In the genomic region with DNA sequence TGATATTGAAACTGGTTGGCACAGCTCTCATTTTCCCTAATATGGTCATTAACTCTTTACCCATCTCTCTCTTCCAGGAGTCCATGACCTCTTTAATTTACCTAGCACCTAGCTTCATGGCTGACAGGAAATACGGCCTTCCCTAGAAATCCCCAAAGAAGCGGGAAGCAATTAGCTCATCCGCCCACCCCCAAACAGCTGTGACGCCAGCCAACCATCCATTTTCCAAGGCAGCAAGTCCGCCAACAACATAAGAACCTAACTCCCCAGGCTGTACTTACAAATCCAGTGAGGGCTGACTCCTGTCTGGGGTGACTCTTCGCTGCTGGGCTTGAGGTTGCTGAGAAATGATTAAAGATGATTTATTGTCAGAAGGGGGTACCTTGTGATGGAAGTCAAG, we compare ENCODE assay signal across 26 mouse cellular contexts. TPM values are rescaled to one million over a fixed set of nuclear protein-coding genes. Genes with fewer than 3 reads are reported as not detected.
DNase-seq lines count a peak whose midpoint lies in the region; ATAC-seq and TF ChIP-seq lines count a peak whose summit lies in the region.
"Had no signal": no experiment of that assay in that cellular context is flagged by ENCODE, and none has a peak within 500 bp of the region (broad histone marks: within the 10 kb centered on the region; RNA-seq: fewer than 3 reads in every experiment).

No protein-coding gene starts in this region.

- H3K4me3 ChIP-seq in liver, embryonic 12.5 days = no peak overlapping the region
- H3K4me3 ChIP-seq in liver, embryonic 11.5 days (ENCODE audit: low read depth, low read length) = no peak overlapping the region
- no peak overlapping the region for H3K4me3 ChIP-seq in cortical plate, adult 2 months (ENCODE audit: insufficient read depth, low read length)
- H3K4me3 ChIP-seq in neural tube, embryonic 13.5 days = no peak overlapping the region
- no peak overlapping the region for H3K4me3 ChIP-seq in midbrain, embryonic 11.5 days (ENCODE audit: low read depth, low read length)
- H3K4me3 ChIP-seq: embryonic facial prominence, embryonic 13.5 days; erythroblast, embryonic 14.5 days; forebrain, embryonic 12.5 days; heart, embryonic 12.5 days; hindbrain, embryonic 12.5 days; midbrain, embryonic 12.5 days had no signal

- DNase-seq in layer of hippocampus, adult 18-20 months (ENCODE audit: low spot score in 2 of 2) = peak; percentile 39 to 54
- no peak for DNase-seq in layer of hippocampus, postnatal 25 days (ENCODE audit: extremely low spot score in 1 of 2, low spot score in 1 of 2)
- no peak for DNase-seq in liver, embryonic 11.5 days (ENCODE audit: low spot score)
- DNase-seq in spleen, postnatal 4 days (ENCODE audit: low spot score in 2 of 2) = no peak
- DNase-seq in midbrain, embryonic 11.5 days (ENCODE audit: low spot score, missing footprints) = no peak
- DNase-seq: adrenal gland, postnatal 36 days; cerebellum, adult 18-20 months; cerebellum, postnatal 14 days; embryo, embryonic 11 days; heart, adult 18-20 months; heart, postnatal 14 days; kidney, adult 18-20 months; left cerebral cortex, postnatal 4 days; lung, postnatal 10 days had no signal

- H3K36me3 ChIP-seq in liver, embryonic 12.5 days = peaks cover 16% of the 10 kb centered on the region
- no peaks in the 10 kb centered on the region for H3K36me3 ChIP-seq in liver, embryonic 11.5 days (ENCODE audit: control insufficient read depth, insufficient read depth, low read length)
- H3K36me3 ChIP-seq in neural tube, embryonic 13.5 days = peaks cover 37% of the 10 kb centered on the region
- H3K36me3 ChIP-seq in midbrain, embryonic 11.5 days (ENCODE audit: control insufficient read depth, insufficient read depth, low read length) = no peaks in the 10 kb centered on the region
- H3K36me3 ChIP-seq: embryonic facial prominence, embryonic 13.5 days; hindbrain, embryonic 12.5 days; midbrain, embryonic 12.5 days had no signal

- H3K4me1 ChIP-seq in liver, embryonic 12.5 days = peaks cover 69% of the 10 kb centered on the region
- peaks cover 32% of the 10 kb centered on the region for H3K4me1 ChIP-seq in liver, embryonic 11.5 days (replicated peaks; ENCODE audit: control insufficient read depth, insufficient read depth, low read length)
- H3K4me1 ChIP-seq in cortical plate, adult 2 months (ENCODE audit: control insufficient read depth, insufficient read depth, low read length) = peaks cover 12% of the 10 kb centered on the region; the same call in 1 of the 2 replicates
- peaks cover 21% of the 10 kb centered on the region for H3K4me1 ChIP-seq in neural tube, embryonic 13.5 days (replicated peaks)
- no peaks in the 10 kb centered on the region for H3K4me1 ChIP-seq in midbrain, embryonic 11.5 days (ENCODE audit: control insufficient read depth, insufficient read depth, low read length)
- H3K4me1 ChIP-seq: forebrain, embryonic 12.5 days; midbrain, embryonic 12.5 days had no signal

- TF ChIP-seq POLR2A in cortical plate, adult 2 months (IDR thresholded peaks at IDR 0.05; ENCODE audit: extremely low read depth, insufficient read depth, low read length) = no peak

- H3K9me3 ChIP-seq in liver, embryonic 12.5 days (replicated peaks) = no peaks in the 10 kb centered on the region
- no peaks in the 10 kb centered on the region for H3K9me3 ChIP-seq in liver, embryonic 11.5 days (ENCODE audit: control insufficient read depth, low read length)
- H3K9me3 ChIP-seq in neural tube, embryonic 13.5 days = no peaks in the 10 kb centered on the region
- no peaks in the 10 kb centered on the region for H3K9me3 ChIP-seq in midbrain, embryonic 11.5 days (ENCODE audit: control insufficient read depth, low read length)
- H3K9me3 ChIP-seq: embryonic facial prominence, embryonic 13.5 days; forebrain, embryonic 12.5 days; G1E; heart, embryonic 12.5 days; hindbrain, embryonic 12.5 days; midbrain, embryonic 12.5 days had no signal

- 82% methylated on average over 6 of the region's 6 CpGs for WGBS in liver, embryonic 12.5 days (ENCODE audit: insufficient replicate concordance)
- WGBS in liver, embryonic 11.5 days = 84% methylated on average over 6 of the region's 6 CpGs
- WGBS in neural tube, embryonic 13.5 days = 45% methylated on average over 6 of the region's 6 CpGs
- 89% methylated on average over 6 of the region's 6 CpGs for WGBS in midbrain, embryonic 11.5 days

- 0 out of 2 replicates have a peak overlapping the region, but pooled peaks have one; percentile 88 for H3K27ac ChIP-seq in liver, embryonic 12.5 days
- no peak overlapping the region for H3K27ac ChIP-seq in liver, embryonic 11.5 days (ENCODE audit: low read depth, low read length)
- peak overlapping the region; percentile 36 for H3K27ac ChIP-seq in cortical plate, adult 2 months (ENCODE audit: insufficient read depth, low read length)
- H3K27ac ChIP-seq in neural tube, embryonic 13.5 days (replicated peaks) = no peak overlapping the region
- no peak overlapping the region for H3K27ac ChIP-seq in midbrain, embryonic 11.5 days (ENCODE audit: low read depth, low read length)
- H3K27ac ChIP-seq: embryonic facial prominence, embryonic 13.5 days; forebrain, embryonic 12.5 days; hindbrain, embryonic 12.5 days; midbrain, embryonic 12.5 days had no signal

- H3K27me3 ChIP-seq in liver, embryonic 12.5 days (replicated peaks) = no peaks in the 10 kb centered on the region
- H3K27me3 ChIP-seq in liver, embryonic 11.5 days (replicated peaks; ENCODE audit: control insufficient read depth, insufficient read depth, low read length) = no peaks in the 10 kb centered on the region
- H3K27me3 ChIP-seq in neural tube, embryonic 13.5 days = no peaks in the 10 kb centered on the region
- H3K27me3 ChIP-seq in midbrain, embryonic 11.5 days (ENCODE audit: control insufficient read depth, insufficient read depth, low read length) = no peaks in the 10 kb centered on the region
- H3K27me3 ChIP-seq: CH12.LX; embryonic facial prominence, embryonic 13.5 days; forebrain, embryonic 12.5 days; heart, embryonic 12.5 days; hindbrain, embryonic 12.5 days; midbrain, embryonic 12.5 days; Patski had no signal

- no peak for TF ChIP-seq CTCF in cortical plate, adult 2 months (IDR thresholded peaks at IDR 0.05; ENCODE audit: extremely low read depth, insufficient read depth, low read length)

- no peak for ATAC-seq in liver, embryonic 12.5 days
- ATAC-seq in liver, embryonic 11.5 days (replicated peaks; ENCODE audit: low FRiP score) = no peak
- peak; percentile 45; the same call in 1 of the 2 replicates for ATAC-seq in neural tube, embryonic 13.5 days (ENCODE audit: low read depth)
- no peak for ATAC-seq in midbrain, embryonic 11.5 days (ENCODE audit: low FRiP score)
- ATAC-seq: Patski had no signal

- H3K9ac ChIP-seq in liver, embryonic 12.5 days = no peak overlapping the region
- H3K9ac ChIP-seq in liver, embryonic 11.5 days (ENCODE audit: low read depth, low read length) = no peak overlapping the region
- no peak overlapping the region for H3K9ac ChIP-seq in neural tube, embryonic 13.5 days
- H3K9ac ChIP-seq in midbrain, embryonic 11.5 days (ENCODE audit: low read length) = no peak overlapping the region
- H3K9ac ChIP-seq: embryonic facial prominence, embryonic 13.5 days; forebrain, embryonic 12.5 days; heart, embryonic 12.5 days; hindbrain, embryonic 12.5 days; midbrain, embryonic 12.5 days had no signal

- H3K4me2 ChIP-seq in liver, embryonic 12.5 days = peak overlapping the region; percentile 57; the same call in 1 of the 2 replicates
- no peak overlapping the region for H3K4me2 ChIP-seq in liver, embryonic 11.5 days
- no peak overlapping the region for H3K4me2 ChIP-seq in neural tube, embryonic 13.5 days
- no peak overlapping the region for H3K4me2 ChIP-seq in midbrain, embryonic 11.5 days
- H3K4me2 ChIP-seq: embryonic facial prominence, embryonic 13.5 days; forebrain, embryonic 12.5 days; hindbrain, embryonic 12.5 days; midbrain, embryonic 12.5 days had no signal

RNA-seq across cellular contexts. Expression of a gene that starts 27.5 kb away (rescaled TPM):
- total RNA-seq in layer of hippocampus, adult 18-20 months (2021) = 10 to 100 TPM; 15.8 to 21.7 TPM
- 10 to 100 TPM; 13.1 to 14.3 TPM for total RNA-seq in layer of hippocampus, postnatal 25 days (2021)
- 78.3 and 82.3 TPM in 2 replicates for polyA plus RNA-seq in liver, embryonic 12.5 days (2016; fragmentation: Nextera tagmentation; extraction: Ambion mirVana)
- 116 and 118 TPM in 2 replicates for polyA plus RNA-seq in liver, embryonic 11.5 days (2014; fragmentation: Nextera tagmentation; extraction: Ambion mirVana)
- polyA plus RNA-seq in cortical plate, adult 2 months (2012; rRNA removed) = 24.7 and 29.5 TPM in 2 replicates
- polyA plus RNA-seq in neural tube, embryonic 13.5 days (2015; fragmentation: Nextera tagmentation; extraction: Ambion mirVana) = 26.2 and 27.3 TPM in 2 replicates
- polyA plus RNA-seq in midbrain, embryonic 11.5 days (2014; fragmentation: Nextera tagmentation; extraction: Ambion mirVana) = 76.7 and 84.2 TPM in 2 replicates
- polyA plus RNA-seq: G1E had no signal

Comparison
In these comparisons a context has a peak if more than half of its experiments do, and no peak if none do; other contexts are left out.
1. DNase-seq: peak in layer of hippocampus, adult 18-20 months (2 of 2); none in layer of hippocampus, postnatal 25 days (0 of 2), liver, embryonic 11.5 days (single experiment), spleen, postnatal 4 days (0 of 2) and midbrain, embryonic 11.5 days (single experiment).
2. H3K27ac ChIP-seq: peak in liver, embryonic 12.5 days (single experiment) and cortical plate, adult 2 months (single experiment); none in liver, embryonic 11.5 days (single experiment), neural tube, embryonic 13.5 days (single experiment) and midbrain, embryonic 11.5 days (single experiment).